Mouse (Mus musculus) stomach, embryonic 16.5 days (tissue): ENCODE results near the gene Cfb. TPM values are rescaled to one million over a fixed set of nuclear protein-coding genes. Genes with fewer than 3 reads are reported as not detected.

Experiments used
- ATAC-seq: fragments of 200-750 bp; cut with Nextera tagmentation; 2 replicates; pipeline ENCODE4 v1.8.0; 2017; ENCODE audit warnings: moderate number of reproducible peaks, moderate TSS enrichment; ENCODE audit not compliant: insufficient read depth, low FRiP score
- H3K27ac ChIP-seq: fragments of 300-500 bp; sonication (generic); 2 replicates; pipeline ENCODE4 v1.5.1; 2014; ENCODE audit warnings: low read length
- H3K27me3 ChIP-seq: fragments of 300-500 bp; sonication (generic); 2 replicates; pipeline ENCODE4 v1.6.1; 2014; ENCODE audit warnings: low read length, control low read depth, mixed read lengths; ENCODE audit not compliant: control insufficient read depth, insufficient read depth
- H3K36me3 ChIP-seq: fragments of 300-500 bp; sonication (generic); 2 replicates; pipeline ENCODE4 v1.6.1; 2014; ENCODE audit warnings: low read length; ENCODE audit not compliant: control insufficient read depth, insufficient read depth
- H3K4me1 ChIP-seq: fragments of 300-500 bp; sonication (generic); 2 replicates; pipeline ENCODE4 v1.6.1; 2014; ENCODE audit warnings: low read length, control low read depth, mixed read lengths; ENCODE audit not compliant: control insufficient read depth, insufficient read depth
- H3K4me2 ChIP-seq: fragments of 300-500 bp; sonication (generic); 2 replicates; pipeline ENCODE4 v1.6.1; 2014; ENCODE audit warnings: low read depth, low read length, mixed read lengths
- H3K4me3 ChIP-seq: fragments of 300-500 bp; sonication (generic); replicated peaks from 2 replicates; pipeline ENCODE4 v1.5.1; 2014; ENCODE audit warnings: mild to moderate bottlenecking, low read length
- H3K9ac ChIP-seq: fragments of 300-500 bp; sonication (generic); 2 replicates; pipeline ENCODE4 v1.6.1; 2014; ENCODE audit warnings: low read length
- H3K9me3 ChIP-seq: fragments of 300-500 bp; sonication (generic); replicated peaks from 2 replicates; pipeline ENCODE4 v1.6.1; 2016; ENCODE audit warnings: low read length, control low read depth; ENCODE audit not compliant: control insufficient read depth
- WGBS: fragments of 180-500 bp; shearing (Covaris S2); extraction: QIAGEN DNeasy Blood & Tissue Kit; methylation state at CpG from one replicate; pipeline ENCODE4 v1.1.7; 2014; 5-methylcytosine and 5-hydroxymethylcytosine counted together
- polyA plus RNA-seq: library from polyadenylated mRNA; unstranded; fragments of >200 nt; fragmentation: Nextera tagmentation; extraction: Ambion mirVana; gene quantifications from 2 replicates; pipeline ENCODE4 v1.2.1, GENCODE M21; 2015

The Cfb gene
- polyA plus RNA-seq, 1 experiment from 2014 or later, result 27.8 TPM

- H3K9ac ChIP-seq, result no peak overlapping the region
- no peak overlapping the region for H3K27ac ChIP-seq
- H3K9me3 ChIP-seq, result no peaks in the 10 kb centered on the region
- H3K4me3 ChIP-seq, result no peak overlapping the region
- 84% methylated on average over 12 of the region's 12 CpGs for WGBS
- no peak for ATAC-seq
- H3K4me2 ChIP-seq, result no peak overlapping the region
- H3K27me3 ChIP-seq, result no peaks in the 10 kb centered on the region
- peaks cover 9% of the 10 kb centered on the region for H3K4me1 ChIP-seq
- no peaks in the 10 kb centered on the region for H3K36me3 ChIP-seq
Observed at GRCm38 (mm10) chr17:34890074-34890743, 27.9 kb upstream of the Cfb start.

- Histone ChIP-seq H3K9me3 (no peaks in the 10 kb centered on the region), H3K27me3 (no peaks in the 10 kb centered on the region), H3K4me2 (no peak overlapping the region), H3K4me3 (no peak overlapping the region), H3K36me3 (no peaks in the 10 kb centered on the region), H3K4me1 (no peaks in the 10 kb centered on the region), H3K27ac (no peak overlapping the region), H3K9ac (no peak overlapping the region)
- 88% methylated on average over 5 of the region's 5 CpGs for WGBS
- ATAC-seq, result no peak
Observed at GRCm38 (mm10) chr17:34887942-34888341, 25.6 kb upstream of the Cfb start.

- 71% methylated on average over 3 of the region's 3 CpGs for WGBS
- H3K36me3 ChIP-seq, result no peaks in the 10 kb centered on the region
- peaks cover 3% of the 10 kb centered on the region; the same call in 1 of the 2 replicates for H3K4me1 ChIP-seq
- H3K9ac ChIP-seq, result no peak overlapping the region
- H3K4me3 ChIP-seq, result no peak overlapping the region
- no peaks in the 10 kb centered on the region for H3K9me3 ChIP-seq
- no peak for ATAC-seq
- no peaks in the 10 kb centered on the region for H3K27me3 ChIP-seq
- H3K4me2 ChIP-seq, result no peak overlapping the region
- H3K27ac ChIP-seq, result no peak overlapping the region
Observed at GRCm38 (mm10) chr17:34885615-34886014, 23.3 kb upstream of the Cfb start.

- Histone ChIP-seq H3K4me3 (no peak overlapping the region), H3K9me3 (no peaks in the 10 kb centered on the region), H3K27me3 (no peaks in the 10 kb centered on the region), H3K36me3 (no peaks in the 10 kb centered on the region), H3K4me2 (no peak overlapping the region), H3K27ac (no peak overlapping the region), H3K9ac (no peak overlapping the region), H3K4me1 (peaks cover 3% of the 10 kb centered on the region; the same call in 1 of the 2 replicates)
- 86% methylated on average over 6 of the region's 6 CpGs for WGBS
- no peak for ATAC-seq
Observed at GRCm38 (mm10) chr17:34884704-34885103, 22.4 kb upstream of the Cfb start.

GRCm38 (mm10) chr17:34883332-34883731 is 21.0 kb upstream of the Cfb start:
- Histone ChIP-seq H3K36me3 (no peaks in the 10 kb centered on the region), H3K27ac (no peak overlapping the region), H3K9ac (no peak overlapping the region), H3K4me2 (no peak overlapping the region), H3K27me3 (no peaks in the 10 kb centered on the region), H3K4me3 (no peak overlapping the region), H3K9me3 (no peaks in the 10 kb centered on the region), H3K4me1 (peaks cover 3% of the 10 kb centered on the region; the same call in 1 of the 2 replicates)
- 61% methylated on average over 3 of the region's 3 CpGs for WGBS
- 0 out of 2 replicates have a peak, but pooled peaks have one; percentile 15 for ATAC-seq

GRCm38 (mm10) chr17:34881683-34882310 is 19.5 kb upstream of the Cfb start, which contains the start of gene Gm20547:
Gene Gm20547, minus strand, starts transcription at chr17:34882042.
- Histone ChIP-seq H3K9me3 (no peaks in the 10 kb centered on the region), H3K27ac (no peak within 1 kb of the TSS), H3K4me2 (peak within 1 kb of the TSS; percentile 13; the same call in 1 of the 2 replicates), H3K36me3 (no peaks in the 10 kb centered on the region), H3K4me3 (no peak within 1 kb of the TSS; the same call in 1 of the 2 replicates), H3K4me1 (peaks cover 3% of the 10 kb centered on the region; the same call in 1 of the 2 replicates), H3K9ac (peak within 1 kb of the TSS; percentile 49), H3K27me3 (no peaks in the 10 kb centered on the region)
- ATAC-seq, result no peak
- WGBS, result 11% methylated on average over 15 of the region's 15 CpGs

- Histone ChIP-seq H3K4me1 (peaks cover 3% of the 10 kb centered on the region; the same call in 1 of the 2 replicates), H3K4me3 (no peak overlapping the region), H3K9me3 (no peaks in the 10 kb centered on the region), H3K36me3 (no peaks in the 10 kb centered on the region), H3K9ac (no peak overlapping the region), H3K4me2 (no peak overlapping the region), H3K27me3 (no peaks in the 10 kb centered on the region), H3K27ac (no peak overlapping the region)
- ATAC-seq, result no peak
Observed at GRCm38 (mm10) chr17:34881166-34881565, 18.8 kb upstream of the Cfb start.

- Histone ChIP-seq H3K4me1 (peaks cover 3% of the 10 kb centered on the region; the same call in 1 of the 2 replicates), H3K36me3 (no peaks in the 10 kb centered on the region), H3K27me3 (no peaks in the 10 kb centered on the region), H3K9me3 (no peaks in the 10 kb centered on the region), H3K9ac (peak within 1 kb of the TSS; percentile 48; the same call in 1 of the 2 replicates), H3K27ac (no peak within 1 kb of the TSS), H3K4me2 (no peak within 1 kb of the TSS), H3K4me3 (no peak within 1 kb of the TSS)
- 59% methylated on average over 11 of the region's 11 CpGs for WGBS
- no peak for ATAC-seq
Observed at GRCm38 (mm10) chr17:34879336-34879879, 17.1 kb upstream of the Cfb start, which contains the start of gene Zbtb12. Gene Zbtb12, plus strand, starts transcription at chr17:34879483.

- ATAC-seq, result no peak
- Histone ChIP-seq H3K27me3 (no peaks in the 10 kb centered on the region), H3K36me3 (no peaks in the 10 kb centered on the region), H3K27ac (no peak overlapping the region), H3K9me3 (no peaks in the 10 kb centered on the region), H3K4me3 (no peak overlapping the region), H3K9ac (no peak overlapping the region), H3K4me2 (no peak overlapping the region), H3K4me1 (no peaks in the 10 kb centered on the region)
- 84% methylated on average over 6 of the region's 6 CpGs for WGBS
Observed at GRCm38 (mm10) chr17:34874321-34874720, 12.0 kb upstream of the Cfb start.
